Mouse (Mus musculus) CD4-positive, CD25-positive, alpha-beta regulatory T cell (primary cell): ENCODE results near the gene Gm3558. TPM values are rescaled to one million over a fixed set of nuclear protein-coding genes. Genes with fewer than 3 reads are reported as not detected.

Experiments
- polyA plus RNA-seq: library from polyadenylated mRNA; unstranded; fragments of 100-300 nt; shearing (Covaris generic); gene quantifications from one replicate; pipeline ENCODE4 v1.2.1, GENCODE M21; 2017

Gene Gm3558
- 1.5 TPM for polyA plus RNA-seq

GRCm38 (mm10) chr14:7568382-7568781 is at the start of gene Gm3558:
TSS of gene Gm3558 (minus strand) at chr14:7568566.

DNA sequence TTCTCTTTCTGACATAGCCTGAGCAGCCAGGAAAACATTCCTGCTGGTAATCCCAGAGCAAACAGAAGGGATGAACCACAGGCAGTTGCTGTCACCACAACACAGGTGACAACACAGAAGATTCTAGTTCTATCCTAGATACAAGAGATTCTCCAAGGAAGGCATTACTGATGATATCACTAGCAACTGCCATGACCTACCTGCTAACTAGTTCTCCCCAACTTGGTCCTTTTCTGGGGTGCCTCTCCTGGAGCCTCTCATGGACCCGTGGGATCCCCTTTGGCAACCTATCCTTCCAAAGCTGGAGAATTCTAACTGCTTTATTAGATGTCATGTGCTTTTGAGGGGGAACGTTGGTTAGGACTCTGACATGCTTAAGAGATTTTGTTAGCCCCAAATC is 27.1 kb upstream of the Gm3558 start, which contains the start of gene Gm10338:
Gene Gm10338 (minus strand): TSS at position 101 of the 400 bp plus-strand sequence.

Other genes with a start within 250 kb of the Gm3558 start
- gene Gm5797, start 236.2 kb downstream of the Gm3558 start, polyA plus RNA-seq: not detected
- gene Gm8374, start 203.4 kb downstream of the Gm3558 start, polyA plus RNA-seq: not detected
- gene Gm3755, start 117.6 kb downstream of the Gm3558 start, polyA plus RNA-seq: not detected
- gene Gm3752, start 84.8 kb downstream of the Gm3558 start, polyA plus RNA-seq: 4.7 TPM
- not detected for gene Gm10338, start 27.0 kb upstream of the Gm3558 start, polyA plus RNA-seq
- not detected for gene Gm10128, start 75.4 kb upstream of the Gm3558 start, polyA plus RNA-seq
- gene Gm26661, start 223.0 kb upstream of the Gm3558 start, polyA plus RNA-seq: not detected
- gene Flnb, start 249.4 kb upstream of the Gm3558 start, polyA plus RNA-seq: 17.4 TPM